Mouse (Mus musculus): ENCODE results near the gene Fkbp7. TPM values are rescaled to one million over a fixed set of nuclear protein-coding genes. Genes with fewer than 3 reads are reported as not detected.
"Not testable (repeated sequence)": the region's sequence is repeated elsewhere in the genome, so short reads cannot be mapped to it uniquely, and the experiment has no call there.

Gene Fkbp7
- polyA plus RNA-seq, 1 experiment from 2014 or later, result 66.4 TPM

DNA sequence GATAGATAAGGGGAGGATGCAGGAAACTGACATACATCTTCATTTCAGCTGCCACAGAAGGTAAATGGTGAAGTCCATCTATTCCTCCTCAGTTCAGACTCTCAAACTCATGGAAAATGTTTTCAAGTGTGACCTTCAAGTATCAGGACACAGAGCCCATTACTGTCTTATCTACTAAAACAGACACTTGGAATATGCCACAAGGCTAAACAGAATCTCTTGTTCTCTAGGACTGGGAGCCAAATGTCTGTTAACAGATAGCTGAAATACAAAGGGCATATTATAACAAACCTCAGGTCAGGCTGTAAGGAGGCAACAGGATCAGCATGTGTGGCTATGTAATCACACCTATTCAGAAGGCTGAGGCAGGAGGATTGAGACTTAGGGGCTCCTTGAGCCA, 29.1 kb downstream of the Fkbp7 start:
- Histone ChIP-seq H3K9ac (replicated peaks) (no peak overlapping the region), H3K4me1 (replicated peaks) (peaks cover 8% of the 10 kb centered on the region), H3K27me3 (no peaks in the 10 kb centered on the region), H3K4me3 (replicated peaks) (no peak overlapping the region), H3K27ac (no peak overlapping the region), H3K36me3 (peaks cover 56% of the 10 kb centered on the region), H3K9me3 (no peaks in the 10 kb centered on the region), H3K4me2 (no peak overlapping the region)
- ATAC-seq (ENCODE audit: insufficient number of reproducible peaks, insufficient read depth, low FRiP score, low TSS enrichment, low read depth), result no peak

DNA sequence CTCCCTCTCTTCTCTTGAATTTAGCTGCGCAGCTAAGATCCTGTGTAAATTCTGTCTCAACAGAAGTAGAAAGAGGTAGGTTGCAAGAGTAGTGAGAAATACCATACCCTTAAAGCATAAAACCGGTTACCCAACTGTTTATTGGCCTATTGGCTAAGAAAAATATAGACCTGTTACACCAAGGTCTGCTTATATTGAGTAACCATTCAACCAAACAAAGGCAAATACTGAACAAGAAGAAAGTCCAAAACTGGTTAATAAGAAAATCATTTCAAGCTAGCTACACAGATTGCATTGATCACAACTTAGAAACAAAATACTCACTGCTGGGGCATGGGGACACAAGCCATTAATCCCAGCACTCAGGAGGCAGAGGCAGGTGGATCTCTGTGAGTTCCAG, 33.3 kb downstream of the Fkbp7 start:
- no peak overlapping the region for H3K4me3 ChIP-seq (replicated peaks)
- no peak for ATAC-seq (ENCODE audit: insufficient number of reproducible peaks, insufficient read depth, low FRiP score, low TSS enrichment, low read depth)
- H3K27me3 ChIP-seq, result no peaks in the 10 kb centered on the region
- no peak overlapping the region for H3K27ac ChIP-seq
- no peak overlapping the region for H3K4me2 ChIP-seq
- 98% methylated on average over 2 of the region's 2 CpGs for WGBS
- peaks cover 93% of the 10 kb centered on the region for H3K36me3 ChIP-seq
- H3K9me3 ChIP-seq, result no peaks in the 10 kb centered on the region
- H3K9ac ChIP-seq (replicated peaks), result no peak overlapping the region
- H3K4me1 ChIP-seq (replicated peaks), result no peaks in the 10 kb centered on the region

DNA sequence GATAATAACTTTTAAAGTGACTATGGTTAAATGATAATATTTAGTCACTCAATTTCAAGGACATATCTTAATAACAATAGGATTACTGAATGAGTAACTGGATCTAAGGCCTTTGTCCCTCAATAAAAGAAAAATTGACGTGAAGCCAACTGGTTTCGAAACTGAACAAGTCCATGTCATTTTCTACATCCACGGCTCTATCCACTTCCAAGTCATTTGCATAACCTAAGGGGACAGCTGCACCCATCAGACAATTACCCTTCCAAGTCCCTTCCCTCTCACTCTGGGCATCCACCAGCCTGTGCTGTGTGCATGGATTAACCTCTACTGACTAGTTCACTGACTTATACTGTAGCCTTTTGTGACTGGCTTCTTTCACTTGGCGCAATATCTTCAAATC, 41.3 kb downstream of the Fkbp7 start:
- Histone ChIP-seq H3K4me1 (replicated peaks) (no peaks in the 10 kb centered on the region), H3K4me3 (replicated peaks) (no peak overlapping the region), H3K36me3 (peaks cover 93% of the 10 kb centered on the region), H3K27ac (no peak overlapping the region), H3K9ac (replicated peaks) (no peak overlapping the region), H3K4me2 (no peak overlapping the region), H3K27me3 (no peaks in the 10 kb centered on the region), H3K9me3 (peaks cover 8% of the 10 kb centered on the region)
- no peak for ATAC-seq (ENCODE audit: insufficient number of reproducible peaks, insufficient read depth, low FRiP score, low TSS enrichment, low read depth)
- WGBS, result 93% methylated on average over 4 of the region's 4 CpGs

DNA sequence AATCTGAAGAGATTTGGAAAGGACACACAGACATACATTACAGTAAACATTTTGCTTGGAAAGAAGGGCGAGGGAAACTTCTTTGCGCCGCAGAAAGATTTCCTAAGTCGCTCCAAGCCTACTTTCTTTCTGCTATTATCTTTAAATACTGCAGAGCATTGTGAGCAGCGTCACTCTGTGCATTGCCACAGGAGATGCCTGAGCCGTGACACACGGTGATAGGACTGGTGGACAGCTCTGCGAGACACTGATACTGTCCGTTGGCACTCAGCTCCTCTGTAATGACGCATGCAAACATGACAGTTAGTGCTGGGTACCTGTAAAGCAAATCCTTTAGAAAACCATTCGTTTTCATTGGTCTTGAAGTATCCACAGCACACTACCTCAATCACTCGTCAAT, 42.6 kb downstream of the Fkbp7 start:
- Histone ChIP-seq H3K4me1 (replicated peaks) (no peaks in the 10 kb centered on the region), H3K9me3 (peaks cover 18% of the 10 kb centered on the region), H3K36me3 (peaks cover 93% of the 10 kb centered on the region), H3K4me2 (no peak overlapping the region), H3K27me3 (no peaks in the 10 kb centered on the region), H3K9ac (replicated peaks) (no peak overlapping the region), H3K27ac (no peak overlapping the region), H3K4me3 (replicated peaks) (no peak overlapping the region)
- no peak for ATAC-seq (ENCODE audit: insufficient number of reproducible peaks, insufficient read depth, low FRiP score, low TSS enrichment, low read depth)
- 95% methylated on average over 12 of the region's 12 CpGs for WGBS

DNA sequence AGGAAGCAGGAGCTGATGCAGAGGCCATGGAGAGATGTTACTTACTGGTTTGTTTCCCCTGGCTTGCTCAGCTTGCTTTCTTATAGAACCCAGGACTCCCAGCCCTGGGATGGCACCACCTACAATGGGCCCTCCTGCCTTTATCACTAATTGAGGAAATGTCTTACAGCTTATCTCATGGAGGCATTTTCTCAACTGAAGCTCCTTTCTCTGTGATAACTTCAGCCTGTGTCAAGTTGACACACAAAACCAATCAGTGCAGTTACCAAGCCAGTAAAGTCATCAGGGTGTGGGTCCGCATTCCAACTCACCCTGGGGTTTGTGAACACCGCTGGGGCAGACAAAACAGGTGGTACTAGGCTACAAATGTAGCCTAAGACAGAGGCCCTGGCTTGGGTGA, 50.6 kb downstream of the Fkbp7 start:
- ATAC-seq (ENCODE audit: insufficient number of reproducible peaks, insufficient read depth, low FRiP score, low TSS enrichment, low read depth); H3K4me1 ChIP-seq (replicated peaks); H3K4me3 ChIP-seq (replicated peaks); H3K27ac ChIP-seq; H3K27me3 ChIP-seq; H3K4me2 ChIP-seq; H3K9ac ChIP-seq (replicated peaks): not testable (repeated sequence)
- peaks cover 17% of the 10 kb centered on the region for H3K9me3 ChIP-seq
- WGBS, result 94% methylated on average over 2 of the region's 2 CpGs
- H3K36me3 ChIP-seq, result peaks cover 55% of the 10 kb centered on the region

DNA sequence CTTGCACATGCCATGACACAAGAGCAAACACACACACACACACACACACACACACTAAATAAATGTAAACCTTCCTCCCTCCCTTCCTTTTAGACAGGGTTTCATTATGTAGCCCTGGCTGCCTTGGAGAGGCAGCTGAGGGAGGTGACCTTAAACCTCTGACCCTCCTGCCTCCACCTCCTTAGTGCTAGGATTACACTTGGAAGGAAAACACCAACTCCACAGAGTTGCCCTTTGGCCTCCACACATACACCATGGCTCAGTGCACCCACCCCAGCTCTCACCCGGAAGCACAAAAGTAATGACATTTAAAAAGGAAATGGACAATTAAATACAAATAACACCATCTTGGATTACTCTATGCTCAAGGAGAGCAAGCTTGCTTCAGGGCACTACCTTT, 51.2 kb downstream of the Fkbp7 start:
- 68% methylated on average over 1 of the region's 1 CpGs for WGBS
- Histone ChIP-seq H3K27ac (no peak overlapping the region), H3K4me2 (no peak overlapping the region), H3K9ac (replicated peaks) (no peak overlapping the region), H3K27me3 (no peaks in the 10 kb centered on the region), H3K4me1 (replicated peaks) (no peaks in the 10 kb centered on the region), H3K36me3 (peaks cover 49% of the 10 kb centered on the region), H3K4me3 (replicated peaks) (no peak overlapping the region), H3K9me3 (peaks cover 11% of the 10 kb centered on the region)
- no peak for ATAC-seq (ENCODE audit: insufficient number of reproducible peaks, insufficient read depth, low FRiP score, low TSS enrichment, low read depth)

DNA sequence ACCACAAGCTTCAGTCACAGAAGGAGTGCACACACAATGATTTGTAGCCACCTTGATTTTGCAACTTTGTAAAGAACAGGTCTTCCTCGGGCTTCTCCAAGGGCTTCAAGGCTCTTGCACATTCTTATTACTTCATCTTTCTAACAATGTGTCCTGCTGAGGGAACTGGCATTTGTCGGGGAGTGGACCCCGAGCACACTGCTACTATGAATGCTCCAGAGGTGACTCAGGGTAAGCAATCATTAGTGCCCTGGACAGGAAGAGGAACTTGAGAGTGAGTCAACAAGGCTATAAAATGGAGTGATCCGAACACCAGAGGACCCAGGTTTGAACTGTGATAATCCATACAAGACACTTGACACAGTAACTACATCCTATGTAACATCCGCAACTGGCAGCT, 52.7 kb downstream of the Fkbp7 start:
- Histone ChIP-seq H3K4me3 (replicated peaks) (no peak overlapping the region), H3K9me3 (no peaks in the 10 kb centered on the region), H3K4me2 (no peak overlapping the region), H3K27ac (no peak overlapping the region), H3K4me1 (replicated peaks) (no peaks in the 10 kb centered on the region), H3K36me3 (peaks cover 34% of the 10 kb centered on the region), H3K27me3 (no peaks in the 10 kb centered on the region), H3K9ac (replicated peaks) (no peak overlapping the region)
- ATAC-seq (ENCODE audit: insufficient number of reproducible peaks, insufficient read depth, low FRiP score, low TSS enrichment, low read depth), result no peak
- WGBS, result 87% methylated on average over 5 of the region's 5 CpGs

DNA sequence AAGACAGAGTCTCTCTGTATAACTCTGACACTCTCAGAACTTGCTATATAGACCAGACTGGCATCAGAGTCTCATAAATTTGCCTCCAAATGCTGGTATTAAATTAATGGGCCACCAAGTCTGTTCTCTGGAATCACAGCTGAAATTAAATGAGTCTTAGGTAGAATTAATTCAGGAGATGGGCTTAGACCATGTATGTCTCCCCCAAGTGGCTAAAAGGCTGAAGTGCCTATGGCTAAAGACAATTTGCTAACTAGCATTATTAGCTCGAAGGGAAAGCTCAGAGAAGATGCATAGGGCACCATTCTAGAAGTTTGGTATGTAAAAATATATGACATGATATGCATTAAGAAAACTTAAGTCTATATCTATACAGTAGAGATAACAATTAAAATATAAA, 54.8 kb downstream of the Fkbp7 start:
- H3K9me3 ChIP-seq, result no peaks in the 10 kb centered on the region
- peaks cover 14% of the 10 kb centered on the region; the same call in 1 of the 2 replicates for H3K36me3 ChIP-seq
- no peak overlapping the region for H3K4me3 ChIP-seq (replicated peaks)
- no peaks in the 10 kb centered on the region for H3K4me1 ChIP-seq (replicated peaks)
- WGBS, result 33% methylated on average over 1 of the region's 1 CpGs
- no peak for ATAC-seq (ENCODE audit: insufficient number of reproducible peaks, insufficient read depth, low FRiP score, low TSS enrichment, low read depth)
- H3K4me2 ChIP-seq, result no peak overlapping the region
- H3K27ac ChIP-seq, result no peak overlapping the region
- no peaks in the 10 kb centered on the region for H3K27me3 ChIP-seq
- no peak overlapping the region for H3K9ac ChIP-seq (replicated peaks)

Other genes with a start within 250 kb of the Fkbp7 start
- 82.8 and 86.5 TPM in 2 replicates for gene Prkra, start 25.1 kb downstream of the Fkbp7 start, polyA plus RNA-seq (2016; fragmentation: Nextera tagmentation; extraction: Ambion mirVana)
- gene Pjvk, start 24.6 kb downstream of the Fkbp7 start, polyA plus RNA-seq (2016; fragmentation: Nextera tagmentation; extraction: Ambion mirVana), result 0.61 and 0.90 TPM in 2 replicates
- gene Plekha3, start 2.2 kb upstream of the Fkbp7 start, polyA plus RNA-seq (2016; fragmentation: Nextera tagmentation; extraction: Ambion mirVana), result 14.3 and 14.7 TPM in 2 replicates